Mouse (Mus musculus): ENCODE measurements around the gene Olfr1129. TPM values are rescaled to one million over a fixed set of nuclear protein-coding genes. Genes with fewer than 3 reads are reported as not detected.

The Olfr1129 gene
- polyA plus RNA-seq, 1 experiment from 2014 or later: not detected

Other genes with a start within 250 kb of the Olfr1129 start
- not detected in 2 replicates for gene Olfr1120, start 219.1 kb upstream of the Olfr1129 start, polyA plus RNA-seq (2014; fragmentation: Nextera tagmentation; extraction: Ambion mirVana)
- gene Olfr1121, start 204.0 kb upstream of the Olfr1129 start, polyA plus RNA-seq (2014; fragmentation: Nextera tagmentation; extraction: Ambion mirVana): not detected in 2 replicates
- not detected in 2 replicates for gene Olfr1122, start 188.1 kb upstream of the Olfr1129 start, polyA plus RNA-seq (2014; fragmentation: Nextera tagmentation; extraction: Ambion mirVana)
- not detected in 2 replicates for gene Olfr1123, start 157.3 kb upstream of the Olfr1129 start, polyA plus RNA-seq (2014; fragmentation: Nextera tagmentation; extraction: Ambion mirVana)
- not detected in 2 replicates for gene Olfr1124, start 143.6 kb upstream of the Olfr1129 start, polyA plus RNA-seq (2014; fragmentation: Nextera tagmentation; extraction: Ambion mirVana)
- gene Olfr1126, start 119.9 kb upstream of the Olfr1129 start, polyA plus RNA-seq (2014; fragmentation: Nextera tagmentation; extraction: Ambion mirVana): not detected in 2 replicates
- not detected in 2 replicates for gene Pramel7, start 76.8 kb upstream of the Olfr1129 start, polyA plus RNA-seq (2014; fragmentation: Nextera tagmentation; extraction: Ambion mirVana)
- not detected in 2 replicates for gene Pramel6, start 67.3 kb upstream of the Olfr1129 start, polyA plus RNA-seq (2014; fragmentation: Nextera tagmentation; extraction: Ambion mirVana)
- gene Olfr153, start 42.1 kb upstream of the Olfr1129 start, polyA plus RNA-seq (2014; fragmentation: Nextera tagmentation; extraction: Ambion mirVana): not detected in 2 replicates
- gene Olfr1128, start 28.4 kb upstream of the Olfr1129 start, polyA plus RNA-seq (2014; fragmentation: Nextera tagmentation; extraction: Ambion mirVana): not detected in 2 replicates
- gene Olfr1130, start 32.3 kb downstream of the Olfr1129 start, polyA plus RNA-seq (2014; fragmentation: Nextera tagmentation; extraction: Ambion mirVana): not detected in 2 replicates
- not detected in 2 replicates for gene Olfr1131, start 53.2 kb downstream of the Olfr1129 start, polyA plus RNA-seq (2014; fragmentation: Nextera tagmentation; extraction: Ambion mirVana)
- gene Olfr1132, start 63.6 kb downstream of the Olfr1129 start, polyA plus RNA-seq (2014; fragmentation: Nextera tagmentation; extraction: Ambion mirVana): not detected in 2 replicates
- not detected in 2 replicates for gene Olfr1133, start 73.5 kb downstream of the Olfr1129 start, polyA plus RNA-seq (2014; fragmentation: Nextera tagmentation; extraction: Ambion mirVana)
- not detected in 2 replicates for gene Olfr1134, start 84.6 kb downstream of the Olfr1129 start, polyA plus RNA-seq (2014; fragmentation: Nextera tagmentation; extraction: Ambion mirVana)
- not detected in 2 replicates for gene Olfr1135, start 99.8 kb downstream of the Olfr1129 start, polyA plus RNA-seq (2014; fragmentation: Nextera tagmentation; extraction: Ambion mirVana)
- gene Olfr1136, start 120.0 kb downstream of the Olfr1129 start, polyA plus RNA-seq (2014; fragmentation: Nextera tagmentation; extraction: Ambion mirVana): not detected in 2 replicates
- not detected in 2 replicates for gene Olfr1137, start 139.3 kb downstream of the Olfr1129 start, polyA plus RNA-seq (2014; fragmentation: Nextera tagmentation; extraction: Ambion mirVana)
- gene Olfr1138, start 166.1 kb downstream of the Olfr1129 start, polyA plus RNA-seq (2014; fragmentation: Nextera tagmentation; extraction: Ambion mirVana): not detected in 2 replicates
- not detected in 2 replicates for gene Olfr1140, start 169.8 kb downstream of the Olfr1129 start, polyA plus RNA-seq (2014; fragmentation: Nextera tagmentation; extraction: Ambion mirVana)
- gene Olfr1141, start 180.1 kb downstream of the Olfr1129 start, polyA plus RNA-seq (2014; fragmentation: Nextera tagmentation; extraction: Ambion mirVana): not detected in 2 replicates
- gene Olfr152, start 205.6 kb downstream of the Olfr1129 start, polyA plus RNA-seq (2014; fragmentation: Nextera tagmentation; extraction: Ambion mirVana): not detected in 2 replicates
- not detected in 2 replicates for gene Olfr1143, start 226.7 kb downstream of the Olfr1129 start, polyA plus RNA-seq (2014; fragmentation: Nextera tagmentation; extraction: Ambion mirVana)
- not detected in 2 replicates for gene Olfr1145, start 235.9 kb downstream of the Olfr1129 start, polyA plus RNA-seq (2014; fragmentation: Nextera tagmentation; extraction: Ambion mirVana)

Data from heart, embryonic 14.5 days (tissue).